Mouse (Mus musculus) gastrocnemius, postnatal 10 days (tissue): ENCODE results near the gene Gna13. TPM values are rescaled to one million over a fixed set of nuclear protein-coding genes. Genes with fewer than 3 reads are reported as not detected.

ENCODE experiments used
- DNase-seq: peaks from one replicate; pipeline ENCODE4 v3.0.0; 2021; ENCODE audit warnings: mixed read lengths
- total RNA-seq, 2 experiments: library from RNA; stranded (reverse); gene quantifications; 2 replicates each; pipeline ENCODE4 v1.2.3; 2021

Gene Gna13
- total RNA-seq, 2 experiments from 2014 or later = 39.3 to 42.5 TPM

GRCm38 (mm10) chr11:109376484-109377143 lies 14.0 kb downstream of the Gna13 start:
- no peak for DNase-seq

GRCm38 (mm10) chr11:109377477-109377876 lies 14.8 kb downstream of the Gna13 start:
- DNase-seq = no peak

- no peak for DNase-seq
Measured at GRCm38 (mm10) chr11:109378051-109378450, 15.4 kb downstream of the Gna13 start.

- no peak for DNase-seq
Measured at GRCm38 (mm10) chr11:109380662-109381061, 18.0 kb downstream of the Gna13 start.

GRCm38 (mm10) chr11:109385296-109385695 lies 22.7 kb downstream of the Gna13 start:
- DNase-seq = no peak

GRCm38 (mm10) chr11:109389046-109389445 lies 26.4 kb downstream of the Gna13 start:
- no peak for DNase-seq

GRCm38 (mm10) chr11:109391200-109391599 lies 28.6 kb downstream of the Gna13 start:
- DNase-seq = no peak

- DNase-seq = no peak
Measured at GRCm38 (mm10) chr11:109391760-109392159, 29.1 kb downstream of the Gna13 start.

- no peak for DNase-seq
Measured at GRCm38 (mm10) chr11:109392601-109393000, 30.0 kb downstream of the Gna13 start.

GRCm38 (mm10) chr11:109394758-109395157 lies 32.1 kb downstream of the Gna13 start:
- no peak for DNase-seq

GRCm38 (mm10) chr11:109395291-109395690 lies 32.7 kb downstream of the Gna13 start:
- no peak for DNase-seq

GRCm38 (mm10) chr11:109406431-109406830 lies 43.8 kb downstream of the Gna13 start:
- no peak for DNase-seq

GRCm38 (mm10) chr11:109410197-109410980 lies 47.8 kb downstream of the Gna13 start:
- DNase-seq = no peak

GRCm38 (mm10) chr11:109413617-109414016 lies 51.0 kb downstream of the Gna13 start, which contains the start of gene 9930022D16Rik:
Gene 9930022D16Rik, plus strand, starts transcription at chr11:109413917.
- DNase-seq = no peak

- no peak for DNase-seq
Measured at GRCm38 (mm10) chr11:109414802-109415201, 52.2 kb downstream of the Gna13 start.

GRCm38 (mm10) chr11:109416709-109417420 lies 54.2 kb downstream of the Gna13 start:
- no peak for DNase-seq

GRCm38 (mm10) chr11:109417472-109418040 lies 54.9 kb downstream of the Gna13 start:
- no peak for DNase-seq

- DNase-seq = no peak
Measured at GRCm38 (mm10) chr11:109419461-109419860, 56.8 kb downstream of the Gna13 start.

- DNase-seq = no peak
Measured at GRCm38 (mm10) chr11:109419961-109420566, 57.4 kb downstream of the Gna13 start.

GRCm38 (mm10) chr11:109420567-109420962 lies 57.9 kb downstream of the Gna13 start:
- no peak for DNase-seq

GRCm38 (mm10) chr11:109421205-109421604 lies 58.6 kb downstream of the Gna13 start:
- no peak for DNase-seq

GRCm38 (mm10) chr11:109422263-109422662 lies 59.6 kb downstream of the Gna13 start:
- DNase-seq = no peak
